Mouse (Mus musculus) kidney, adult 11 months (tissue): ENCODE measurements around the gene Cep135.

Source experiments
- DNase-seq: peaks from one replicate; pipeline ENCODE4 v3.0.0; 2022

Cep135 gene

GRCm38 (mm10) chr5:76684658-76685605, 96.4 kb downstream of the Cep135 start:
- DNase-seq = no peak

- DNase-seq = no peak
Measured at GRCm38 (mm10) chr5:76687961-76688600, 99.6 kb downstream of the Cep135 start.

- no peak for DNase-seq
Measured at GRCm38 (mm10) chr5:76688643-76689042, 100.1 kb downstream of the Cep135 start.

GRCm38 (mm10) chr5:76690177-76690593, 101.7 kb downstream of the Cep135 start:
- no peak for DNase-seq

DNA sequence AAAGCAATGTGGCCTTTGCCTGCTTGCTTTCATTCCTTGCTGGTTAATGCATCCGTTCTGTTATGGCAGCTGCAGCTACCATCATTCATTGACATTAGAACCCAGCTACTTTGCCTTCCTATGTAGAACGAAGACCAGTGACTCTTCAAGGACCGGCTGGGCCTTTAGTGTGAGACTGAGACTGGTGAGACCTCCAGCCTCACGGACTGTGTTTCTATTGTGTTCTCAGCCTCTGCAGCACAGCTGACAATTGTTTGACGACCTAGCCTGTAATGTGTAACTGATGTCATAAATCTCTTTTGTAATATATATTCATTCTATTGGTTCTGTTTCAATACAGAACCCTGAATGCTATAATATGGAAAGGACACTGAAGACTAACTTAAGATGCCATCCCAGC, 102.8 kb downstream of the Cep135 start:
- no peak for DNase-seq

DNA sequence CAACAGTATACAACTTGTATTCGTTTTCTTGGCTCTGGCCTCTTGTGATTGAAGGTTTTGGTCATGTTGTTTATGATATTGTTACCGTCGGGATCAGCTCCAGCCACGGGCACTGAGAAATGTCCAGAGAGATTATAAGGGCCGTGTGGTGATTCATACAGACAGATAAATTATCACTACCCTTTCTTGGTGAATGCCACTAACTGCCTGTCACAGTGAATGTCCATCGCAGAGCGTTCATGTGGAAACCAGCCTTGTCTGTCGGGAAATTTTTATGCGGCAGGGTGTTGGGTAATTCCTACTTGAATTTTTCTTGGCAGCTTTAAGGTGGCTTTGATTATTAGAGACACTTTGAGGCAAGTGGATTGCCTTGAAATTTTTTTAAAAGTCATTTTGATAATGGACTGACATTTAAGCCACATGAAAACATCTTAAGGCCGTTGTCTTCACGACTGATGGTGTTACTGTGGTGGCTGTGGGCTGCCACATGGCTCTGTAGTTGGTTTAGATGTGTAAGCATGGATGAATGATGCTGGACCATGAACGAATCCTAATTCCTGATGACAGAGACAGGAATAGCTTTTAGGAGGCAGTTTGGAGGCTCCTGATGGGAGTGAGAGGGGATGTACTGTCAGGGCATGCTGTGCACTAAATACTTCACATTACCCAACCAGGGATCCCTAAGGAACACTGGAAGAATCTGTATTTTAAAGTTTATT, 103.4 kb downstream of the Cep135 start:
- no peak for DNase-seq
